Mouse (Mus musculus) MEL (cell line): ENCODE measurements around the gene Sgf29.

Experiments used
- BHLHE40 ChIP-seq: IDR thresholded peaks from 2 replicates; pipeline ENCODE4 v1.6.1; 2012; ENCODE audit warnings: low read depth, mild to moderate bottlenecking, inconsistent platforms, low read length, improper control_type of control experiment, borderline replicate concordance
- CHD2 ChIP-seq: IDR thresholded peaks from 2 replicates; pipeline ENCODE4 v1.6.1; 2011; ENCODE audit warnings: low read length, improper control_type of control experiment
- CTCF ChIP-seq, 3 experiments: IDR thresholded peaks in 2 of 3; conservative IDR thresholded peaks in 1 of 3; 2 replicates each; pipeline ENCODE4 v1.5.1; 2011 to 2012; ENCODE audit warnings: low read length in 3 of 3, low read depth in 2 of 3, mild to moderate bottlenecking in 2 of 3, improper control_type of control experiment in 1 of 3, inconsistent platforms in 1 of 3, mixed read lengths in 1 of 3, moderate library complexity in 1 of 3; ENCODE audit not compliant: control insufficient read depth in 1 of 3, insufficient read depth in 1 of 3, poor library complexity in 1 of 3, severe bottlenecking in 1 of 3
- ETS1 ChIP-seq: IDR thresholded peaks from 2 replicates; pipeline ENCODE4 v1.6.1; 2012; ENCODE audit warnings: low read depth, mild to moderate bottlenecking, inconsistent platforms, low read length, improper control_type of control experiment, moderate library complexity
- KAT2A ChIP-seq: conservative IDR thresholded peaks from 2 replicates; pipeline ENCODE4 v1.6.1; 2012; ENCODE audit warnings: low read depth, low read length, improper control_type of control experiment, inconsistent platforms
- MAX ChIP-seq: IDR thresholded peaks from 2 replicates; pipeline ENCODE4 v1.6.1; 2011; ENCODE audit warnings: low read length, improper control_type of control experiment
- MEF2A ChIP-seq: IDR thresholded peaks from 2 replicates; pipeline ENCODE4 v1.6.1; 2014; ENCODE audit warnings: low read depth, mild to moderate bottlenecking, inconsistent platforms, low read length, improper control_type of control experiment; ENCODE audit not compliant: poor library complexity, insufficient replicate concordance, severe bottlenecking; ENCODE audit errors: extremely low read depth
- MYC ChIP-seq: IDR thresholded peaks from 2 replicates; pipeline ENCODE4 v1.6.1; 2011; ENCODE audit warnings: low read depth, mild to moderate bottlenecking, low read length, improper control_type of control experiment, moderate library complexity
- POLR2A ChIP-seq, 2 experiments: IDR thresholded peaks; 2 replicates each; pipeline ENCODE4 v1.6.1; 2011 to 2012; ENCODE audit warnings: low read length in 2 of 2, mild to moderate bottlenecking in 2 of 2, control low read depth in 1 of 2, improper control_type of control experiment in 1 of 2, low read depth in 1 of 2, moderate library complexity in 1 of 2; ENCODE audit not compliant: control insufficient read depth in 1 of 2, insufficient read depth in 1 of 2, poor library complexity in 1 of 2
- SMC3 ChIP-seq: IDR thresholded peaks from 2 replicates; pipeline ENCODE4 v1.6.1; 2011; ENCODE audit warnings: low read depth, low read length, improper control_type of control experiment
- ZNF384 ChIP-seq: IDR thresholded peaks from 2 replicates; pipeline ENCODE4 v1.6.1; 2012; ENCODE audit warnings: low read depth, mild to moderate bottlenecking, inconsistent platforms, low read length, improper control_type of control experiment

DNA sequence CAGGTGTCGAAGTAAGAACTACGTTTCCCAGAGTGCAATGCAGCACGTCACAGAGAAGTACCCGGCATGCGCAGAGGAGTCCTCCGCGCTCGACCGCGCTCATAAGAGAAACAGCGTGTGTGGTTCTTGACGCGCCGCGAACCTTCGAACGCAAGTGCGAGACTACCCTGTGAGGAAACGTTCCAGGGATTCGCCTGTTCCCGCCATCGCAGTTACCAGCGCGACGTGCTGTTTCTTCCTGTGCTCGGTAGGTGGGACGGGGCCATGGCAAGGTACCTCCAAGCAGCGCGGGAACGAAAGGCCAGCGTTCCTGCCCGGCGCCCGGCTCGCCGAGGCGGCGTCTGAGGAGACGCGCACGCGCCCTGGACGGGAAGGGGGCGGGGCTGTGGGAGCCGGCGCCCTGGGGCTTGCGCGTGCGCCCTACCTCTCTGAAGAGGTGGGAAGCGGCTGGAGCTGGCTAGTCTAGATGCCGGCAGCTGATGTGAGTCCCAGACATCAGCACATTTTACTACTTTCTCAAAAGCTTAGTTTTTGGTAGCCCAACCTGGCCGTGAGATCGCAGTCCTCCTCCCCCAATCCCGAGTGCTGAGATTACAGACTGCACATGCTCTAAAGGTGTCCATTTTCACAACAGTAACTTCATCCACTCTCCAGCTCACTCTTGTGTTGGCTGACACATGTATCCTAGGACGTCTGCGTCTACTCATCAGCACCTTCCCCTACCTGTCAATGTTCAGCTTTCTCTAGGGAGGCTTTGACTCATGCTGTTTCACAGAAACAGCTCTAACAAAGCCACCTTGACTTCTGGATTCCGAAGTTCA, at the start of gene Sgf29:
- TF ChIP-seq MAX (peak; percentile 92), POLR2A (IDR thresholded peaks at IDR 0.05; ENCODE audit: control insufficient read depth in 1 of 2, insufficient read depth in 1 of 2, low read depth in 1 of 2, low read length in 2 of 2, poor library complexity in 1 of 2) (peak; percentile 100), ETS1 (0 out of 2 replicates have a peak, but pooled peaks have one; percentile 33), CHD2 (no peak), BHLHE40 (no peak), CTCF (IDR thresholded peaks at IDR 0.05 in 2 of 3, conservative IDR thresholded peaks at IDR 0.05 in 1 of 3; ENCODE audit: control insufficient read depth in 1 of 3, insufficient read depth in 1 of 3, low read depth in 2 of 3, low read length in 3 of 3, poor library complexity in 1 of 3, severe bottlenecking in 1 of 3) (no peak), SMC3 (no peak), MEF2A (no peak), MYC (peak; percentile 95), KAT2A (peak; percentile 91), ZNF384 (no peak)
